In genomic region chr11:94936851-94937295, GRCm38 (mm10) we compare ENCODE assay signal across 8 mouse cellular contexts. TPM values are rescaled to one million over a fixed set of nuclear protein-coding genes. Genes with fewer than 3 reads are reported as not detected.
DNase-seq lines count a peak whose midpoint lies in the region; ATAC-seq lines count a peak whose summit lies in the region.

No protein-coding gene starts in this region.

- no peaks in the 10 kb centered on the region for H3K36me3 ChIP-seq in hindbrain, embryonic 11.5 days (ENCODE audit: control insufficient read depth, insufficient read depth, low read length)
- peaks cover 13% of the 10 kb centered on the region; the same call in 1 of the 2 replicates for H3K36me3 ChIP-seq in lung, embryonic 16.5 days (ENCODE audit: control insufficient read depth, insufficient read depth, low read length)

- H3K4me3 ChIP-seq in hindbrain, embryonic 11.5 days (ENCODE audit: low read depth, low read length), result peak overlapping the region; percentile 31
- peak overlapping the region; percentile 65 for H3K4me3 ChIP-seq in lung, embryonic 16.5 days (ENCODE audit: low read length)

- H3K9ac ChIP-seq in hindbrain, embryonic 11.5 days (ENCODE audit: low read depth, low read length), result no peak overlapping the region
- H3K9ac ChIP-seq in lung, embryonic 16.5 days (ENCODE audit: low read length), result peak overlapping the region; percentile 78

- H3K27ac ChIP-seq in hindbrain, embryonic 11.5 days (ENCODE audit: low read depth, low read length), result no peak overlapping the region
- H3K27ac ChIP-seq in lung, embryonic 16.5 days (ENCODE audit: low read length), result peak overlapping the region; percentile 95

- WGBS in hindbrain, embryonic 11.5 days, result 0% methylated on average over 17 of the region's 17 CpGs
- WGBS in lung, embryonic 16.5 days, result 1% methylated on average over 14 of the region's 17 CpGs

- peaks cover 46% of the 10 kb centered on the region for H3K27me3 ChIP-seq in hindbrain, embryonic 11.5 days (ENCODE audit: control insufficient read depth, insufficient read depth, low read length)
- peaks cover 4% of the 10 kb centered on the region; the same call in 1 of the 2 replicates for H3K27me3 ChIP-seq in lung, embryonic 16.5 days (ENCODE audit: control insufficient read depth, insufficient read depth, low read depth, low read length)

- no peaks in the 10 kb centered on the region for H3K4me1 ChIP-seq in hindbrain, embryonic 11.5 days (replicated peaks; ENCODE audit: control insufficient read depth, insufficient read depth, low read length)
- H3K4me1 ChIP-seq in lung, embryonic 16.5 days (replicated peaks; ENCODE audit: control insufficient read depth, insufficient read depth, low read length), result peaks cover 30% of the 10 kb centered on the region

- DNase-seq in NIH3T3 (ENCODE audit: low read depth), result peak; percentile 97
- peak; percentile 92 for DNase-seq in cerebellum, adult 9-10 months
- peak; percentile 72 to 93 for DNase-seq in frontal cortex, adult 2 months (ENCODE audit: extremely low spot score in 1 of 2, low spot score in 1 of 2)
- peak; percentile 93 for DNase-seq in hindbrain, embryonic 11.5 days (ENCODE audit: low spot score)
- DNase-seq in layer of hippocampus, adult 9-11 months, result peak; percentile 71
- peak; percentile 85 for DNase-seq in ovary, postnatal 10 days (ENCODE audit: low spot score)
- peak; percentile 81 for DNase-seq in thymus, postnatal 0 days (ENCODE audit: low spot score)

- ATAC-seq in hindbrain, embryonic 11.5 days (ENCODE audit: low FRiP score), result peak; percentile 76
- peak; percentile 61 for ATAC-seq in lung, embryonic 16.5 days (ENCODE audit: low read depth)

- H3K4me2 ChIP-seq in hindbrain, embryonic 11.5 days (replicated peaks; ENCODE audit: low read depth, low read length), result peak overlapping the region; percentile 45
- H3K4me2 ChIP-seq in lung, embryonic 16.5 days (ENCODE audit: low read depth, low read length), result peak overlapping the region; percentile 49

- no peaks in the 10 kb centered on the region for H3K9me3 ChIP-seq in hindbrain, embryonic 11.5 days (ENCODE audit: control insufficient read depth, low read length)
- H3K9me3 ChIP-seq in lung, embryonic 16.5 days (ENCODE audit: control insufficient read depth, low read length), result no peaks in the 10 kb centered on the region

RNA-seq across cellular contexts. Expression of gene Col1a1, which starts 0.8 kb away (rescaled TPM):
- polyA plus RNA-seq in frontal cortex, adult 2 months (2012; rRNA removed), result 6.9 and 8.7 TPM in 2 replicates
- polyA plus RNA-seq in hindbrain, embryonic 11.5 days (2014; fragmentation: Nextera tagmentation; extraction: Ambion mirVana), result 122 and 135 TPM in 2 replicates
- 1,180 and 1,421 TPM in 2 replicates for polyA plus RNA-seq in lung, embryonic 16.5 days (2015; fragmentation: Nextera tagmentation; extraction: Ambion mirVana)
- polyA plus RNA-seq in thymus, postnatal 0 days (2015; fragmentation: Nextera tagmentation; extraction: Ambion mirVana), result 64.3 and 68.9 TPM in 2 replicates

RNA-seq across cellular contexts. Expression of gene Hils1, which starts 30.5 kb away (rescaled TPM):
- not detected in 2 replicates for polyA plus RNA-seq in frontal cortex, adult 2 months (2012; rRNA removed)
- not detected in 2 replicates for polyA plus RNA-seq in hindbrain, embryonic 11.5 days (2014; fragmentation: Nextera tagmentation; extraction: Ambion mirVana)
- polyA plus RNA-seq in lung, embryonic 16.5 days (2015; fragmentation: Nextera tagmentation; extraction: Ambion mirVana), result not detected in 2 replicates
- polyA plus RNA-seq in thymus, postnatal 0 days (2015; fragmentation: Nextera tagmentation; extraction: Ambion mirVana), result not detected in 2 replicates

RNA-seq across cellular contexts. Expression of gene Sgca, which starts 39.3 kb away (rescaled TPM):
- 1.1 and 1.4 TPM in 2 replicates for polyA plus RNA-seq in frontal cortex, adult 2 months (2012; rRNA removed)
- 0.11 and 0.29 TPM in 2 replicates for polyA plus RNA-seq in hindbrain, embryonic 11.5 days (2014; fragmentation: Nextera tagmentation; extraction: Ambion mirVana)
- polyA plus RNA-seq in lung, embryonic 16.5 days (2015; fragmentation: Nextera tagmentation; extraction: Ambion mirVana), result 1.3 and 1.4 TPM in 2 replicates
- 0.22 and 0.30 TPM in 2 replicates for polyA plus RNA-seq in thymus, postnatal 0 days (2015; fragmentation: Nextera tagmentation; extraction: Ambion mirVana)

RNA-seq across cellular contexts. Expression of gene Ppp1r9b, which starts 54.0 kb away (rescaled TPM):
- 296 and 312 TPM in 2 replicates for polyA plus RNA-seq in frontal cortex, adult 2 months (2012; rRNA removed)
- polyA plus RNA-seq in hindbrain, embryonic 11.5 days (2014; fragmentation: Nextera tagmentation; extraction: Ambion mirVana), result 12.4 and 16.2 TPM in 2 replicates
- 8.2 and 8.3 TPM in 2 replicates for polyA plus RNA-seq in lung, embryonic 16.5 days (2015; fragmentation: Nextera tagmentation; extraction: Ambion mirVana)
- polyA plus RNA-seq in thymus, postnatal 0 days (2015; fragmentation: Nextera tagmentation; extraction: Ambion mirVana), result 21.5 and 27.9 TPM in 2 replicates
